Mouse (Mus musculus) central nervous system, embryonic 14 days (tissue): ENCODE results near the gene Chmp1a. TPM values are rescaled to one million over a fixed set of nuclear protein-coding genes. Genes with fewer than 3 reads are reported as not detected.

Experiments used
- polyA plus RNA-seq: library from polyadenylated mRNA; depleted of rRNA; stranded (reverse); fragments of >200 nt; gene quantifications from 2 replicates; pipeline ENCODE4 v1.2.3, GENCODE M21; 2012; rRNA removed

The Chmp1a gene
- 121 and 129 TPM in 2 replicates for polyA plus RNA-seq

GRCm38 (mm10) chr8:123212321-123213117 is at the start of gene Chmp1a, which contains the start of gene Spata33:
TSS of gene Chmp1a (minus strand) at chr8:123212763.
TSS of gene Spata33 (plus strand) at chr8:123212832.

GRCm38 (mm10) chr8:123254099-123254885 is 41.7 kb upstream of the Chmp1a start, which contains the start of the genes Zfp276 and Vps9d1:
TSS of gene Zfp276 (plus strand) at chr8:123254195.
TSS of gene Vps9d1 (minus strand) at chr8:123254348.

GRCm38 (mm10) chr8:123235520-123236497 is 23.2 kb upstream of the Chmp1a start, which contains the start of gene Spata2l:
TSS of gene Spata2l (minus strand) at chr8:123236233.

GRCm38 (mm10) chr8:123224278-123225266 is 12.0 kb upstream of the Chmp1a start, which contains the start of gene Cdk10:
TSS of gene Cdk10 (plus strand) at chr8:123224842.

GRCm38 (mm10) chr8:123185566-123186409 is 26.8 kb downstream of the Chmp1a start, which contains the start of gene Dpep1:
TSS of gene Dpep1 (plus strand) at chr8:123186242.

GRCm38 (mm10) chr8:123157888-123158465 is 54.6 kb downstream of the Chmp1a start, which contains the start of gene Sult5a1:
TSS of gene Sult5a1 (minus strand) at chr8:123158315.

Other genes starting within 250 kb of the Chmp1a start
- 63.6 and 67.0 TPM in 2 replicates for gene Ankrd11, start 170.5 kb downstream of the Chmp1a start, polyA plus RNA-seq
- 106 and 116 TPM in 2 replicates for gene Spg7, start 149.8 kb downstream of the Chmp1a start, polyA plus RNA-seq
- 1,904 and 2,108 TPM in 2 replicates for gene Rpl13, start 110.4 kb downstream of the Chmp1a start, polyA plus RNA-seq
- 5.1 and 5.9 TPM in 2 replicates for gene Cpne7, start 95.4 kb downstream of the Chmp1a start, polyA plus RNA-seq
- gene Sult5a1, start 54.4 kb downstream of the Chmp1a start, polyA plus RNA-seq = 2.1 and 11.6 TPM in 2 replicates
- 0.34 and 1.2 TPM in 2 replicates for gene Dpep1, start 26.5 kb downstream of the Chmp1a start, polyA plus RNA-seq
- gene Spata33, start 69 bp upstream of the Chmp1a start, polyA plus RNA-seq = 6.6 and 7.0 TPM in 2 replicates
- 121 and 122 TPM in 2 replicates for gene Cdk10, start 12.1 kb upstream of the Chmp1a start, polyA plus RNA-seq
- 3.0 and 3.2 TPM in 2 replicates for gene Spata2l, start 23.5 kb upstream of the Chmp1a start, polyA plus RNA-seq
- 38.9 and 40.2 TPM in 2 replicates for gene Zfp276, start 41.4 kb upstream of the Chmp1a start, polyA plus RNA-seq
- 109 and 116 TPM in 2 replicates for gene Vps9d1, start 41.6 kb upstream of the Chmp1a start, polyA plus RNA-seq
- gene Fanca, start 105.8 kb upstream of the Chmp1a start, polyA plus RNA-seq = 27.6 and 35.1 TPM in 2 replicates
- 37.7 and 44.4 TPM in 2 replicates for gene Spire2, start 120.0 kb upstream of the Chmp1a start, polyA plus RNA-seq
- gene Tcf25, start 161.0 kb upstream of the Chmp1a start, polyA plus RNA-seq = 267 and 295 TPM in 2 replicates
- gene Mc1r, start 194.3 kb upstream of the Chmp1a start, polyA plus RNA-seq = 0.02 and 0.10 TPM in 2 replicates
- gene Tubb3, start 198.7 kb upstream of the Chmp1a start, polyA plus RNA-seq = 2,181 and 2,513 TPM in 2 replicates
- gene Def8, start 210.8 kb upstream of the Chmp1a start, polyA plus RNA-seq = 44.5 and 45.5 TPM in 2 replicates